Mouse (Mus musculus) forebrain, embryonic 12.5 days (tissue): Measurements from ENCODE around the gene Ltbp4. TPM values are rescaled to one million over a fixed set of nuclear protein-coding genes. Genes with fewer than 3 reads are reported as not detected.

ENCODE experiments used
- ATAC-seq: fragments of 200-750 bp; cut with Nextera tagmentation; 2 replicates; pipeline ENCODE4 v1.8.0; 2017; ENCODE audit warnings: moderate TSS enrichment; ENCODE audit not compliant: low FRiP score
- H3K27ac ChIP-seq: fragments of 300-500 bp; sonication (generic); 2 replicates; pipeline ENCODE4 v1.5.1; 2016; ENCODE audit warnings: mild to moderate bottlenecking
- H3K27me3 ChIP-seq: fragments of 300-500 bp; sonication (generic); 2 replicates; pipeline ENCODE4 v1.6.1; 2016; ENCODE audit warnings: mild to moderate bottlenecking
- H3K36me3 ChIP-seq: fragments of 300-500 bp; sonication (generic); replicated peaks from 2 replicates; pipeline ENCODE4 v1.6.1; 2016; ENCODE audit warnings: mild to moderate bottlenecking
- H3K4me1 ChIP-seq: fragments of 300-500 bp; sonication (generic); 2 replicates; pipeline ENCODE4 v1.6.1; 2016
- H3K4me2 ChIP-seq: fragments of 300-500 bp; sonication (generic); 2 replicates; pipeline ENCODE4 v1.6.1; 2016; ENCODE audit warnings: mild to moderate bottlenecking, moderate library complexity
- H3K4me3 ChIP-seq: fragments of 300-500 bp; sonication (generic); replicated peaks from 2 replicates; pipeline ENCODE4 v1.5.1; 2016; ENCODE audit warnings: mild to moderate bottlenecking
- H3K9ac ChIP-seq: fragments of 300-500 bp; sonication (generic); 2 replicates; pipeline ENCODE4 v1.6.1; 2016; ENCODE audit warnings: mild to moderate bottlenecking
- H3K9me3 ChIP-seq: fragments of 300-500 bp; sonication (generic); 2 replicates; pipeline ENCODE4 v1.6.1; 2016
- WGBS: fragments of 180-500 bp; shearing (Covaris S2); methylation state at CpG from one replicate; pipeline ENCODE4 v1.1.7; 2016; 5-methylcytosine and 5-hydroxymethylcytosine counted together
- polyA plus RNA-seq: library from polyadenylated mRNA; unstranded; fragments of >200 nt; fragmentation: Nextera tagmentation; extraction: Ambion mirVana; gene quantifications from 2 replicates; pipeline ENCODE4 v1.2.1, GENCODE M21; 2016

The Ltbp4 gene
- polyA plus RNA-seq, 1 experiment from 2014 or later: 16.5 TPM

DNA sequence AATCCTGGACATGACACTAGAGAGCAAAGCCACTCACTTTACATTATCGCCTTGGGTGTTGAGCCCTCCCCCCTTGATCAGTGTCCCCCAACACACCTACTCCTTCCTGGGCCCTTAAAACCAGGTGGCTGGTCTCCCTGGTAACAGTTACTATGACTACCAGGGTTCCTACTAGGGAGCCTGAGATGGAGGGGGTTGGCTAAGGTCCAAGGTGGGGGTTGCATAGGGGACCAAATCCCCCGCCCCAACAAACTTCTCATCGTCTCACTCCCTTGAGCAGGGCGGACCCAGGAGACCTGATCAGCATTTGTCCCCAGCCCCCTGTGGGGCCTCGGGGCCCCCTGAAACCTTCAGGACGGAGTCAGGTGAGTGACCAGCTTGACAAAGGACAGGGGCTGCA lies 75.6 kb downstream of the Ltbp4 start:
- H3K4me1 ChIP-seq: peaks cover 45% of the 10 kb centered on the region
- WGBS: 72% methylated on average over 6 of the region's 6 CpGs
- no peak overlapping the region for H3K27ac ChIP-seq
- H3K36me3 ChIP-seq: peaks cover 48% of the 10 kb centered on the region
- no peak overlapping the region; the same call in 1 of the 2 replicates for H3K4me3 ChIP-seq
- H3K4me2 ChIP-seq: no peak overlapping the region
- no peak for ATAC-seq
- no peaks in the 10 kb centered on the region for H3K27me3 ChIP-seq
- H3K9me3 ChIP-seq: no peaks in the 10 kb centered on the region
- H3K9ac ChIP-seq: no peak overlapping the region

DNA sequence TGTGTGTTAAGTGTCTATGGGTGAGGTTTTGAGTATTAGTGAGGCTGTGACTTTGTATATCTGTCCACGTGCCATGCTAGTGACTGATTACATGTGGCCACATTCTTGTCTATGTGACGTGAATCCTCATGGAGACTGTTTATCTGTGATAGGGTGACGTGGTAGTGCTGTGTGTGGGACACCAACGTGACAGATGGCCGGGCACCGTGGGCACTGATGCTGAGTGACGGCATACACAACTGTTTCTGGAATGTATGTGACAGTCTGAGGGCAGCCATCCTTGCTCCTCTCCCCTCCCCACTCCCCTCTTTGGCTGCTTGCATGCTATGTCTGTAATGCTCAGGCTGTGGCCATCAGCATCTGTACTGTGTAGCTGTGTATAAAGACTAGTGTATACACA lies 76.6 kb downstream of the Ltbp4 start:
- peak overlapping the region; percentile 92 for H3K4me3 ChIP-seq
- no peak for ATAC-seq
- peaks cover 40% of the 10 kb centered on the region for H3K36me3 ChIP-seq
- H3K27ac ChIP-seq: no peak overlapping the region
- H3K9me3 ChIP-seq: no peaks in the 10 kb centered on the region
- WGBS: 73% methylated on average over 7 of the region's 7 CpGs
- peaks cover 55% of the 10 kb centered on the region for H3K4me1 ChIP-seq
- no peaks in the 10 kb centered on the region for H3K27me3 ChIP-seq
- peak overlapping the region; percentile 97; the same call in 1 of the 2 replicates for H3K9ac ChIP-seq
- H3K4me2 ChIP-seq: peak overlapping the region; percentile 80

DNA sequence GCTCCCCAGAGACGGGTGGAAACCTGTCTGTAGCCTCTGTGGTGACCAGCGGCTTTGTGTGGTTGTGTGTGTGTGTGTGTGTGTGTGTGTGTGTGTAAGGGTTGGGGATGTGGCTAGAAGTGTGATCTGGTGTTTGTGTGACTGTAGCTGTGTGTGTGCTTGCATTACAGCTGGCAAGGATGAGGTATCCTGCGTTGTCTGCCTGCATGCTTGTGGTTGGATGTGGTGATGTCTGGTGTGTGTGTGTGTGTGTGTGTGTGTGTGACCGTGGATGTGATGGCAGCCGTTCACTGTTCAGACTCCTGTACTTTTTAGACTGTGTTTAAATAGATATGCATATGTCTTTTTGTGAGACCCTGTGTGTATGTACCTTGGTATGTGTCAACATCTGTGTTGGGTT lies 77.7 kb downstream of the Ltbp4 start:
- Histone ChIP-seq H3K27ac (peak overlapping the region; percentile 95), H3K4me1 (peaks cover 56% of the 10 kb centered on the region), H3K9ac (peak overlapping the region; percentile 97), H3K4me2 (peak overlapping the region; percentile 80), H3K36me3 (peaks cover 34% of the 10 kb centered on the region), H3K4me3 (peak overlapping the region; percentile 92), H3K9me3 (no peaks in the 10 kb centered on the region), H3K27me3 (no peaks in the 10 kb centered on the region)
- no peak for ATAC-seq
- WGBS: 32% methylated on average over 5 of the region's 5 CpGs

GRCm38 (mm10) chr7:27259271-27259721 lies 78.2 kb downstream of the Ltbp4 start:
- Histone ChIP-seq H3K9me3 (no peaks in the 10 kb centered on the region), H3K4me1 (peaks cover 56% of the 10 kb centered on the region), H3K9ac (peak overlapping the region; percentile 97), H3K4me2 (peak overlapping the region; percentile 80), H3K27ac (peak overlapping the region; percentile 95), H3K27me3 (no peaks in the 10 kb centered on the region), H3K4me3 (peak overlapping the region; percentile 92), H3K36me3 (peaks cover 30% of the 10 kb centered on the region)
- 3% methylated on average over 9 of the region's 9 CpGs for WGBS
- no peak for ATAC-seq

DNA sequence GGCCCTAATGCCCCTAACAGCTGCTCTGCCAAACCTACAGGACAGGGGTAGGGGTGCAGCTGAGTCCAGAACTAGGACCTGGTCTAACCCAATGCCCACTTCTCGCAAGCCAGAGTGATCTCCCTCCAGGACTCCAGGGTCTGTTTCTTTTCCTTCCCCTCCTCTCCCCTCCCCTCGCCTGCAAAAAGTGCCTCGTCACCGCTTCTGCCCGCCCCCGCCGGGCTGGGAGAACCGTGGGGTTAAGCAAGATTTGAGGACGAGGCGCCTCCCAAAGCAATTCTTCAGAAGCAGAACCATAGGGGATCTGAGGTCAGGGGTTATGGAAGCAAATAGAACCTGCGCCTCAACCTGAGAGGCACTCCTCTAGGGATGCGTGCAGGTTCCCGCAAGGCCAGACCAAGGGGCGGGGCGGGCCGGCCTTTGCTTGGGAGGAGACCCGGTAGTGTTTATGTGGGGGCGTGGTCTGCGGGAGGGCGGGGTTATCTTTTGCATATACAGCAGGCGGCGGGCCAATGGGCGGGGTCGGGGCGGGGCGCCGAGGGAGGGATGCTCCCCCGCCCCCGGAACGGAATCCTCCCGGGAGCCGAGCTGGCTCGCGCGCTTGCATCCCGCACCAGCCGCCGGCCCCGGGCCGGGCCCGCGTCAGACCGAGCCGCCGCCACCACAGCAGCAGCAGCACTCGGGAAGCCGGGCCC lies 79.1 kb downstream of the Ltbp4 start, which contains the start of gene Numbl:
Gene Numbl, plus strand, starts transcription at position 229 of the 695 bp plus-strand sequence.
- Histone ChIP-seq H3K4me1 (peaks cover 56% of the 10 kb centered on the region), H3K9me3 (no peaks in the 10 kb centered on the region), H3K4me3 (peak within 1 kb of the TSS; percentile 92), H3K27ac (peak within 1 kb of the TSS; percentile 95), H3K4me2 (peak within 1 kb of the TSS; percentile 80), H3K27me3 (no peaks in the 10 kb centered on the region), H3K9ac (peak within 1 kb of the TSS; percentile 97), H3K36me3 (peaks cover 20% of the 10 kb centered on the region)
- WGBS: under 1% methylated on average over 44 of the region's 47 CpGs
- ATAC-seq: peak; percentile 84

- Histone ChIP-seq H3K4me1 (peaks cover 56% of the 10 kb centered on the region), H3K9me3 (no peaks in the 10 kb centered on the region), H3K4me3 (peak overlapping the region; percentile 92), H3K9ac (peak overlapping the region; percentile 97), H3K27ac (peak overlapping the region; percentile 95), H3K27me3 (no peaks in the 10 kb centered on the region), H3K36me3 (peaks cover 20% of the 10 kb centered on the region), H3K4me2 (peak overlapping the region; percentile 80)
- 3% methylated on average over 4 of the region's 6 CpGs for WGBS
- peak; percentile 46 for ATAC-seq
These were observed 79.7 kb downstream of the Ltbp4 start for GRCm38 (mm10) chr7:27257852-27258204.

- peak overlapping the region; percentile 97; the same call in 1 of the 2 replicates for H3K9ac ChIP-seq
- 10% methylated on average over 27 of the region's 27 CpGs for WGBS
These were observed 80.2 kb downstream of the Ltbp4 start for GRCm38 (mm10) chr7:27257046-27257851.

DNA sequence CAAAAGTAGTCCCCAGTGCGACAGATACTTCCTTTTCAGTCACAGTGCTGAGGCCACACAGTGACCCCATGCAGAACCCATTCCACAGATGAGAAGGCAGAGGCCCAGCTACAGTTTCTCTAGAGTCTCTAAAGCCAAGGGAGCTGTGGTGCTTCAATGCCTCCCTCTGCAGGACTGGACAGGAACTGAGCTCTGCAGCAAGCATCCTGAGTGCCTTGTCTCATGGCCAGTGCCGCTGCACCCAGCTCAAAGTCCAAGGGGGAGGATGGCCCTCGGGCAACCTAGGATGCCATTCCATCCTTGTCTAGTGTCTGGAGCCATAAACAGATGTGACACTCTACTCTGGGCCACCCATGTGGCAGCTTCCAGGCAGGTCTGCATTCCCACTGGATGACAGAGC lies 81.8 kb downstream of the Ltbp4 start:
- no peak for ATAC-seq
- no peak overlapping the region for H3K27ac ChIP-seq
- H3K36me3 ChIP-seq: peaks cover 18% of the 10 kb centered on the region
- H3K9me3 ChIP-seq: no peaks in the 10 kb centered on the region
- H3K4me1 ChIP-seq: peaks cover 42% of the 10 kb centered on the region
- H3K4me3 ChIP-seq: no peak overlapping the region
- no peak overlapping the region for H3K4me2 ChIP-seq
- H3K27me3 ChIP-seq: no peaks in the 10 kb centered on the region
- 85% methylated on average over 3 of the region's 3 CpGs for WGBS
- H3K9ac ChIP-seq: no peak overlapping the region

More at GRCm38 (mm10) chr7:27257046-27257851, 80.2 kb downstream of the Ltbp4 start:
- peak overlapping the region; percentile 95 for H3K27ac ChIP-seq
- peak overlapping the region; percentile 92 for H3K4me3 ChIP-seq
- peaks cover 56% of the 10 kb centered on the region for H3K4me1 ChIP-seq
- H3K36me3 ChIP-seq: peaks cover 20% of the 10 kb centered on the region
- H3K4me2 ChIP-seq: peak overlapping the region; percentile 80
- no peaks in the 10 kb centered on the region for H3K9me3 ChIP-seq
- peak; percentile 6; the same call in 1 of the 2 replicates for ATAC-seq
- no peaks in the 10 kb centered on the region for H3K27me3 ChIP-seq

Other genes starting within 250 kb of the Ltbp4 start
- not detected in 2 replicates for gene Cyp2f2, start 217.8 kb downstream of the Ltbp4 start, polyA plus RNA-seq
- 0.15 and 0.34 TPM in 2 replicates for gene Cyp2t4, start 184.0 kb downstream of the Ltbp4 start, polyA plus RNA-seq
- 89.9 and 92.2 TPM in 2 replicates for gene Egln2, start 170.9 kb downstream of the Ltbp4 start, polyA plus RNA-seq
- 69.4 and 70.4 TPM in 2 replicates for gene Rab4b, start 158.8 kb downstream of the Ltbp4 start, polyA plus RNA-seq
- 0.59 TPM in 1 of 2 replicates, not detected in the other for gene Gm21983, start 156.6 kb downstream of the Ltbp4 start, polyA plus RNA-seq
- gene Mia, start 156.5 kb downstream of the Ltbp4 start, polyA plus RNA-seq: 9.0 and 11.7 TPM in 2 replicates
- 3.9 and 4.1 TPM in 2 replicates for gene BC024978, start 141.9 kb downstream of the Ltbp4 start, polyA plus RNA-seq
- gene Snrpa, start 141.4 kb downstream of the Ltbp4 start, polyA plus RNA-seq: 302 and 306 TPM in 2 replicates
- 6.3 and 7.5 TPM in 2 replicates for gene Itpkc, start 109.0 kb downstream of the Ltbp4 start, polyA plus RNA-seq
- 20.2 and 21.0 TPM in 2 replicates for gene Coq8b, start 104.7 kb downstream of the Ltbp4 start, polyA plus RNA-seq
- gene Numbl, start 79.3 kb downstream of the Ltbp4 start, polyA plus RNA-seq: 40.6 and 41.8 TPM in 2 replicates
- 77.1 and 81.2 TPM in 2 replicates for gene Shkbp1, start 18.3 kb upstream of the Ltbp4 start, polyA plus RNA-seq
- 1.5 TPM in 1 of 2 replicates, not detected in the other for gene Gm20479, start 19.7 kb upstream of the Ltbp4 start, polyA plus RNA-seq
- gene Sptbn4, start 110.0 kb upstream of the Ltbp4 start, polyA plus RNA-seq: 0.47 and 1.3 TPM in 2 replicates
- 18.1 and 22.2 TPM in 2 replicates for gene Blvrb, start 110.3 kb upstream of the Ltbp4 start, polyA plus RNA-seq
- gene Sertad3, start 136.1 kb upstream of the Ltbp4 start, polyA plus RNA-seq: 20.0 and 21.9 TPM in 2 replicates
- 12.9 and 13.1 TPM in 2 replicates for gene Sertad1, start 149.2 kb upstream of the Ltbp4 start, polyA plus RNA-seq
- 2.9 and 3.5 TPM in 2 replicates for gene Prx, start 161.6 kb upstream of the Ltbp4 start, polyA plus RNA-seq
- gene Hipk4, start 185.6 kb upstream of the Ltbp4 start, polyA plus RNA-seq: 0.26 and 0.57 TPM in 2 replicates
- gene Pld3, start 215.5 kb upstream of the Ltbp4 start, polyA plus RNA-seq: 58.1 and 58.2 TPM in 2 replicates
- 38.7 and 39.6 TPM in 2 replicates for gene 2310022A10Rik, start 215.5 kb upstream of the Ltbp4 start, polyA plus RNA-seq